Mouse (Mus musculus): Measurements from ENCODE around the gene Atrip. TPM values are rescaled to one million over a fixed set of nuclear protein-coding genes. Genes with fewer than 3 reads are reported as not detected.

Gene Atrip
- total RNA-seq, 4 experiments from 2014 or later: 24.7 to 31.7 (median 27.3) TPM

GRCm38 (mm10) chr9:109058006-109058765, 15.7 kb downstream of the Atrip start:
- no peak for DNase-seq (ENCODE audit: low spot score in 2 of 2)

- DNase-seq (ENCODE audit: low spot score in 2 of 2): no peak
Observed at GRCm38 (mm10) chr9:109057543-109057942, 16.4 kb downstream of the Atrip start.

- no peak for DNase-seq (ENCODE audit: low spot score in 2 of 2)
Observed at GRCm38 (mm10) chr9:109056916-109057315, 17.0 kb downstream of the Atrip start.

GRCm38 (mm10) chr9:109056081-109056690, 17.7 kb downstream of the Atrip start:
- no peak for DNase-seq (ENCODE audit: low spot score in 2 of 2)

GRCm38 (mm10) chr9:109055271-109056030, 18.5 kb downstream of the Atrip start:
- DNase-seq (ENCODE audit: low spot score in 2 of 2): peak in 1 of 2 experiments; percentile 40

- DNase-seq (ENCODE audit: low spot score in 2 of 2): peak in 1 of 2 experiments; percentile 73
Observed at GRCm38 (mm10) chr9:109054712-109055111, 19.2 kb downstream of the Atrip start.

- DNase-seq (ENCODE audit: low spot score in 2 of 2): no peak
Observed at GRCm38 (mm10) chr9:109053851-109054250, 20.1 kb downstream of the Atrip start.

- no peak for DNase-seq (ENCODE audit: low spot score in 2 of 2)
Observed at GRCm38 (mm10) chr9:109053366-109053765, 20.6 kb downstream of the Atrip start.

GRCm38 (mm10) chr9:109052490-109053260, 21.2 kb downstream of the Atrip start:
- no peak for DNase-seq (ENCODE audit: low spot score in 2 of 2)

- no peak for DNase-seq (ENCODE audit: low spot score in 2 of 2)
Observed at GRCm38 (mm10) chr9:109051651-109052489, 22.1 kb downstream of the Atrip start.

GRCm38 (mm10) chr9:109051011-109051501, 22.9 kb downstream of the Atrip start:
- no peak for DNase-seq (ENCODE audit: low spot score in 2 of 2)

- no peak for DNase-seq (ENCODE audit: low spot score in 2 of 2)
Observed at GRCm38 (mm10) chr9:109050674-109050997, 23.3 kb downstream of the Atrip start.

- no peak for DNase-seq (ENCODE audit: low spot score in 2 of 2)
Observed at GRCm38 (mm10) chr9:109049996-109050673, 23.8 kb downstream of the Atrip start.

GRCm38 (mm10) chr9:109049316-109049715, 24.6 kb downstream of the Atrip start:
- no peak for DNase-seq (ENCODE audit: low spot score in 2 of 2)

GRCm38 (mm10) chr9:109046306-109046705, 27.6 kb downstream of the Atrip start:
- DNase-seq (ENCODE audit: low spot score in 2 of 2): no peak

GRCm38 (mm10) chr9:109041351-109041750, 32.6 kb downstream of the Atrip start:
- no peak for DNase-seq (ENCODE audit: low spot score in 2 of 2)

GRCm38 (mm10) chr9:109040906-109041305, 33.0 kb downstream of the Atrip start:
- no peak for DNase-seq (ENCODE audit: low spot score in 2 of 2)

- DNase-seq (ENCODE audit: low spot score in 2 of 2): no peak
Observed at GRCm38 (mm10) chr9:109040216-109040615, 33.7 kb downstream of the Atrip start.

GRCm38 (mm10) chr9:109039681-109040080, 34.2 kb downstream of the Atrip start:
- no peak for DNase-seq (ENCODE audit: low spot score in 2 of 2)

GRCm38 (mm10) chr9:109038901-109039364, 35.0 kb downstream of the Atrip start:
- DNase-seq (ENCODE audit: low spot score in 2 of 2): no peak

Measured in left cerebral cortex, adult 8-10 months (tissue).